Mouse (Mus musculus): ENCODE results near the gene Irs1.

Irs1 gene

DNA sequence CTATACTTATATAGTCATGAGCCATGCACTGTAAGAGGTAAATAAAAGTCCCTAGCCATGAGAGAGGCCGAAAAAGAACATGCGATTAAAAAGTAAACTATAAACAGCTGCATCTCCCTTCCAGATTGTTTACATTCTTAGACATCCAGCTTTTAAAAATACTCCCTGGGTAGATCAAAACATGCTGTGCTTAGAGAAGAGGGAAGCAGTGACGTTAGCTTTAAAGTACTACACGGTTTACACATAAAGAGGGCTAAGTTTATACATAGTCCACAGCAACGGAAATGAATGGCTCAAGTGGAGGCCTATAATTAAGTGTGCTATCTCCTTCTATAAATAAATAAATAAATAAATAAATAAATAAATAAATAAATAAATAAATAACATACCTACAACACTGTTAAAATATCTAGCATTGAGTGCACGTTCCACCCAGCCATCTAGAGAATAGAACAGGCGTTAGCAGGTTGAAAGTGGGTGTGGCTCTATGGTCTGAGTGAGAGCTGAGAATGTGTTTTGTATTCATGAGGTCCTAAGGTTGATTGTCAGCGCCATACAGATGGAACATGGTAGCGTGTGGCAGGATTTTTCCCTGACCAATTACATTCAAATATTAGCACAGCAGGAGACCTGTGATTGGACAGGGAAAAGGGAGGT, 37.3 kb downstream of the Irs1 start:
- CTCF ChIA-PET: interaction anchor here (0.5 kb wide), 1 partner anchor 20 kb away, joined by 4 read pairs; no protein-coding TSS in a partner anchor

DNA sequence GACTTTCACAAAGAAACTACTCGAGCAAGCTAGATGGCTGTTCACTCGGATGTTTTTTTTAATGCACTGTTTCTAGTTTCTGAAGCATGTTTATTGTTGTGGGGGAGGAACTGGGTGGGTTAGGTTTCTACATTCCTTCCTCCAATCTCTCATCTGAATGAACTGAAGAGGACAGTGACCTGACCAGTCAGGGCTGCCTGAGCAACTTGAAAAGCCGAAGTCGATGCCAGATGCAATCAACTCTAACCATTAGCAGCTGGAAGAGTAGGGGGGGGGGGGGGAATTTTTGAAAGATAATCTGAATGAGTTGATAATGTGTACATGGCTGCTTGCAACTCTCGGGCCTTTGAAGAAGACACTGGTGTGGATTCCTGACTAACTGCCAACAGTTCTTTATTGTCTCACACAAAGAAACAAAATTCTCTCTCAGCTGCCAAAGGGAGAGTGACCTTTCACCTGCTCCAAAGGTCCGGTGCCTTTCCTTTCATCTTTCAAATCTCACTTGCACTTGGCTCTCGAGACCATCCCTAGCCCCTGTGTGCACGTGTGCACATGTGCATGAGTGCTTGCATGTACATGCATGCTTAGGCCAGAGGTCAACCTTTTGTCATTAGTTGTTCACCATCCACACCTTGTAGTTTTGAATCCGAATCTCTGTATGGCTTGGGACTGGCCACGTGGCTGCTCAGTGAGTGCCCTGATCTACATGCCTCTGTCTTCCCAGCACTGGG, 43.8 kb downstream of the Irs1 start:
- CTCF ChIA-PET: interaction anchor here (0.7 kb wide), 1 partner anchor 19 kb away, joined by 5 read pairs; no protein-coding TSS in a partner anchor

DNA sequence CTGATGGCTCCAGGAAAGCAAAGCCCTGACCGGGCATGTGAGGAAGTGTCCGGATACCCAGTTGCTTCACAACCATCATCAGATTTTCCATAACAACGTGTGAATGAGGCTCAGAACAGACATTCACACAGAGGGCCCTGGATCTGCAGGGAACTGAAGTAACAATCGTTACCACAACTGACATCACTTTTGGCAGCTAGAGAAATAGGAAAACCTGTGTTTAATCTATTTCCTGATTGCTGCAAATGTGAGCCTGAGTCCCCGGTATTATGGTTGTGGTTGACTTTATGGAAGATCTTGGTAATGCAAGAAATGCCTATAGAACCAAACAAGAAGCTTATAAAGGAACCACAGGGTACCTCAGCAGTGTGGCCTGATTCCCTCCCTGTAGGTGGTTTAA, 46.2 kb downstream of the Irs1 start:
- CTCF ChIA-PET: no interaction called here

DNA sequence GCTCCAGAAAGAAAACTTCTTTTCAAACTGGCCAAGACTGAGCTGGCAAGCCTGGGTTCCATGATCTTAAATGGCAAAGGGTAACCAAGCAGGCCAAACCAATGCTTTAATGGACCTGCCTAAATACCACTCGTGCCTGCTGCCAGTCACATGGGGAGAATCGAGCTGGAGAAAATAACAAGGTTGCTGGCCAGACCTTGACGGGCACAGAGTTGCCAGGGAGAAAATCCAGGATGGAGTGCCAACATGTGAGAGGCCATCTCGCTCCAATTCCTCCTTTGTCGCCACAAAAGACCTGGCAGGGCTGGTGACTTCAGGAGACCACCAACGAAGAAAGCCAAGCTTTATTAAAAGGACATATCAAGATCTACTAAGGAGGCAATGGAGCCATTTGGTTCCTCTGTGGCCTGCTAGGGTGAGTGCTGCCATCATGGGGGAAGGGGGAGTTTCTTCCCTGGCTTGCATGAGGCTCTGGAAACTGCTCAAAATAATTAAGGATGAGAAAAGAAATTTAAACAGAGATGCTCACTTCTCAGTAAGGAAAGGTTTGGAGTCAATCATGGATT, 47.9 kb downstream of the Irs1 start:
- CTCF ChIA-PET: no interaction called here

DNA sequence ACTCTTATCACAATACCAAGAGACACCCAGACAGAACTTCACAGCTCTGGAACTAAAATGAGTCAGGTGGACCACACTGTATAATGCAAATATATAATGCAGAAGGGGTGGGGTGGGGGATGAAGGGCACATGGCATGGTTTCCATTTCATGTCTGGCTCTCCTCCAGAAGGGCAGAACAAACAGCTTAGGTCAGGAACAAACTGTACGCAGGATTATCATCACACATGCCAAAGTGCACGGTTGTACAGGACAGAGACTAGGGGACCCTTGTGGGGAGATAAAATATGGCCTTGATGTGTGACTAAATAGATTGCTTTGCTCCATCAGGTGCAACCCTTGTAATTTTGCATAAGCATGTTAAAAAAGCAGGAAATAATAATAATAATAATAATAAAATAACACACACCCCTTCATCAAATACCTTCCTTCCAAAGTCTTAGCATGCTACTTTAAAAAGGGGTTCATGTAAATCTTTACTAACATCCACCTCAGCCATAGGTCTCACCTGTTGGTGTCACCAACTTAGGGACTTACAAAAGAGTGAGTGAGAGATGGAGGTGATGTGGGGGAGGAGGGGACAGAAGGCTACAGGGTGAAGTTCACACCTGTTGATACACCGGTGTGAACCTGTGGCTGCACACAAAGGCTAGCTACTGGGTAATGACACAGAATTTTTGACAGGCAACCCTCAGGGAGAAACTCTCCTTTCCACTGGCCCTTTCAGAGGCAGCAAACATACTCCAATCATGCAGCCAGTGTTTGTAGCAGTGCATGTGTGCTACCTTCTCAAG, 51.6 kb downstream of the Irs1 start:
- CTCF ChIA-PET: no interaction called here

DNA sequence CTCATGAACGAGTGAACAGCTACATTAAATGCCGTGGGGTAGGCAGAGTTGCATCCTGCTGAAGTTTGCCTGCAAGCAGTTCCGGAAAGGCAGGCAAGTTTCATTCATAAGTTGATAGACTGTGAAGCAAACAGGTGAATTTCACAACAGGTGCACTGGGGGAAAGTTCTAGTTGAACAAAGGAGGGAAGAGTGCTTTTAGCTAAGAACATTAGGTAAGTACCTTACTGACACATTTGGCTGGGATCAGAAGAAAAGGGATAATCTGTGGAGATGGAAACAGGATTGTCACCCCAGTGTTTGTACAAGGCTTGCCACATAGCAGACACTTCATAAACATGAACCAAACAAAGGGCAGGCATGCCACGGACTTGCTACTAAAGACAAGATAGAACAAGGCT, 53.0 kb downstream of the Irs1 start:
- CTCF ChIA-PET: no interaction called here

DNA sequence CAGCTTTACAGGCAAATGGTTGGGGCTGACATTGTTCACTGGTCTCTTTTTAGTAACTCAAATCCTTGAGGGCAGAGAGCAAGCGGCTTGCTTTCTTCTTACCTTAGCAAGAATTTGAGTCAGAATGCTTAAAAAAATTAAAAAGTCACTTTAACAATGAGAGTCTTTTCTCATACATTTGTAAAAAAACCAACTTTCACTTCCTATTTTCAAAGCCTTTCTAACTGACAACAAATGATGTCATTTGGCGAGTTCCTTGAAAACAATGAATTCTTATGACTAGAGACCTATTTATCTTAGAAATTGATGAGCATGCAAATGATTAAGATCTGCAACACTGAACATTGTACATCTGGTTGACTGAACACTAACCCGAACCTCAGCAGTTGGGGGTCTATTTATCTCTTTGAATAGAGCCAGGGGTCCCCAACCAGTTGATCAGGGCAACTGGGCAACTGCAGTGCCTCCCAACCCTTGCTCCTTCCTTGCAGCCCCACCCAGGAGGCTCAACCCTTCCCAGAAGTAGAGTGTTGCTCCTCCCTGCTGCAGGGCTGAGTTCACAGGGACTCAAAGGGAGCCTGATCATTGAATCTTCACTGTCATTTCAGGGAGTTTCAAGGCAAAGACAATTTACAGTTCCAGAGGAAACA, 55.6 kb downstream of the Irs1 start:
- CTCF ChIA-PET: no interaction called here

DNA sequence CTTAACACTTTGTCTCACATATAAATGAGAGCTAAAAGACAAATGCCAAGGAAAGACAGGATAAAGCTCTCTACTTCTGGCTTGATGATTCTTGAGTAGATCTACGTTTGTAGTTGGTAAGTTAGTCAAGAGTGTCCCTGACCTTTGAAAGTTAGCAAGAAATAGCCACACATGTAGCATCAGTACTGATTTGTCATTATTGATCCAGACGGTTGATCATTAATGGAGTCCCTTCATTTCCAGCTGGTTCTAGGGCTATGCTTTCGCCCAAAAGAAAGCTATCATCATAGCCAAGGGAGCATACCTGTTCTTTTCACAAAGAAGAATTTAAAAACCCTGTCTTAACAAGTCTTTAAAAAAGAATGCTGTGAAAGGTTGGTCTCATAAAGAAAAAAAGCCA, 56.6 kb downstream of the Irs1 start:
- CTCF ChIA-PET: no interaction called here

DNA sequence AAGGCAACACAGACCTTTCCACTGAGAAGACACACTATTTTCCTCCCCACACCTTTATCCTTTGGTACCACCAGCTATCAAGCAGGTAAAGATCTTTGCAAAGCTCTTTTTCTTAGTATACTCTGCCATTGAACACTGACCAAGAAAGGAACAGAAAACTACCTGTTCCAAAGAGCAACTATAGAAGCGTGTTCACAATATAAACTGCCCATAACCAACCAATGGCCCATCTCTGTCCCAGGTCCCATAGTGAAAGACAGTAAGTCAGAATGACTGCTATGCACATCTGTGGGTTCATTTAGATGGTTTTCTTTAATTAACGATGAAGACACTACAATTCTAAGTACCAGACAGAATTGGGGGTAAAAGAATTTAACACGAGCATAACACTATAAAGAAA, 58.4 kb downstream of the Irs1 start, which contains the start of gene Gm9747:
TSS of gene Gm9747 (plus strand) at position 301 of the 400 bp plus-strand sequence.
- CTCF ChIA-PET: no interaction called here

DNA sequence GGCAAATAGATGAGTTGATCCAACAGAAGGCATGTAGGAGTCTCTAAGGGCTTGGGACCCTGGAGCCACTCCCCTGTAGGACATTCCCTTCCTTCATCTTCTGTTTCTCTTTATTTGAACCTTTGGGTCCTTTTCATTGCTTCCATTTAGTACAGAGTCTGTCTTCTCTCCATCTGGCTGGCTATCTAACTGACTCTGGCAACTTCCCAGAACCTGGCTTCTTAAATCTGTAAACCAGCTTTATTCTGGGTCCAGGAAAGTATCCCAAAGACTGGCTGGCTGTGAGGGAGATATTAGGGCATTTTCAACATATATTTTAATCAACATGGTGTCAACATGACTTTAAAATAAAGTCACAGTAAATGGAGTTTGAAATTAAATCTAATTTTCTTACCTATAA, 62.4 kb downstream of the Irs1 start:
- CTCF ChIA-PET: interaction anchor here (0.6 kb wide), 1 partner anchor 18 kb away, joined by 5 read pairs; no protein-coding TSS in a partner anchor

DNA sequence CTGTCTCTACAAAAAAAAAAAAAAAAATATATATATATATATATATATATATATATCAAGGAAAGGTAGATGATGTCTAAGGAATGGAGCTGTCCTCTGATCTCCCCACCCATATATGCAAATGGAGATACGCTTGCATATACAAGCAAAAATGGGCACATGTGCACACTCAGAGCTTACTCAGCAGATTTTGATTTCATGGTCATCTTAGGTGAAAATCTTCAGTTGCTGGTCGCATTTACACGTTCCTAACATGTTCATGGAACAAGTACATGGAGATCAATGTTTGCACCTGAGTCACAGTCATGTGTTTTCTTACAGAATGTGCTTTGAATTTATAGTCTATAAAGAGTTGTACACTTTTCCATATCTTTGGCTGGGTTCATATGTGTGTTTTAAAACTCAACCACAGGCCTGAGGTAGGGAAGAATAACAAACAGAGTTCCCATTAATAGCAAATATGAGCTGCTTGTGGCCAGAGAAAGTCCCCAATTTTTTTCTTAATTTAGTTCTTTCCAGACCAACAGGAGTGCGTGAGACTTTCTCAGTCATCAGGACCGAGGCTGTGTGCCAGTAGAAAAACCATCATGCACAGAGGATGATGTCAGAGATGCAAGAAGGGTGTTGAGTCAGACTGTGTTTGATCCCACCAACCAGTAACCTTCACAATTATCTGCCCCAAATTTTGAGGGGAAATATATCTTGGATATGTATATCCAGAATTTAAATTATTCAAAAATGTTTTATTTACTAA, 68.0 kb downstream of the Irs1 start:
- CTCF ChIA-PET: no interaction called here

DNA sequence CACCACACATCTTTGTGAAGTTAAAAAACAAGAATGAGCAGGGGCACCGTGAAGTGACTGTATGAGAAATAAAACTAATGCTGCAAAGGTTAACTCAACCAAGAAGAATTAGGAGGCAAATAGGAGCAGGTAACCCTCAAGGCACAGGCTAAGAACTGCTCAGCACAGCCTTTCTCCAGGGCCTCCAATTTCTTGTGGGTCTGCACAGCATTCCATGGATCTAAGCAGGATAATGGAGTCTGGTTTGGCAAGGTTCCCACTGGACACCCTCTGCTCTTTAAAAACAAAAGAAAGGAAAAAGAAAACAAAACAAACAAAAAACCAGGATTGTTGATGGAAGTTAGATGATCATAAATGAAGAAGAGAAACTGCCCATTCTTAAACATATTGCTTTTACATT, 69.8 kb downstream of the Irs1 start:
- CTCF ChIA-PET: no interaction called here

DNA sequence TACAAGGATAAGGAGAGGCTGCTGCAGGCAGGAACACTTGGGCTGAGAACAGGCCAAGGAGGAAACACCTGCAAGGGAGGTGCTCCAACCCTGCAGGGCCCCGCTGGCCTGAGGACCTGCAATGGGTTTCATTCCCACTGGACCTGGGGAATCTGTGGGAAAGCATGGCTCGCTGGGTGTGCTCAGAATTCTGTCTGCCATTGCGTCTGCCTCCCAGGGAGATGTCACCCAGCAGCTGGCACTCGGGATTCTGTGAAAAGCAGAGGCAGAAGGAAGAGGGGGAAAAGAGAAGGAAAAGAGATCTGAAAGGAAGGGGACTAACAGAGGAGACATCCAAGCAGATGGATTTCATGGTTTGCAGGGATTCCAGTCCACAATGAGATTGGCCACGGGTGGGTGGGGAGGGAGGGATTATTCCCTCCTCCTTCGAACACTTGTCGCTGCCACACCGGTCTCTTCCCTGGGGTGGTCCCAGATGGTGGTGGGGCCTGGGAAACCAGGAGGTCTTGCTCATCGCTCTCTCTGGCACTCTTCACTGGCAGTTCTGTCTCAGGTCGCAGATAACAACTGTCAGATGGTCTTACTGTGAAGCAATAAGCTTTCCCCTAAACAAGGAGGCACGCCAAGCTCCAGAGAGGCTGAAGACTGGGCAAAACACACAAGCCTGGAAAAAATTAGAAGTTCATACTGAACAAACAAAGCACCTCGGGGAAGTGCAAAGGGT, 70.4 kb downstream of the Irs1 start:
- CTCF ChIA-PET: no interaction called here

DNA sequence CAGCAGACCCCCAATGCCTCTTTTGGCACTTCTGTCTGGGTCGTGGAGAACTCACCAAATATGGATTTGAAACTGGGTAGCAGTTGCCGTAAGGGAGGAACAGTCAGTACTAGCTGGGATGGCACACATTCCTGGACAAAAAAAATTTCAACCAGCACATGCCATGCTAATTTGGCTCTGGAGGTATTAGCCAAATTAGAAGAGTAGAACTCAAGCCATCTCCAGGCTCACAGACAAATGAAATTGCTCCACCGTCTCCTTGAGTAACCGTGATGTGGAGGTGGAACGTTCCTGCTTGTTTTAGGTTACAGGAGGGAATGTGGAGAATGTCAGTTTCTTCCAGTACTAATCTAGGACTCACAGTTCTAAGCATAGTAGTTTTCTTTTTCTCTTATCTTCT, 83.7 kb downstream of the Irs1 start:
- CTCF ChIA-PET: no interaction called here

DNA sequence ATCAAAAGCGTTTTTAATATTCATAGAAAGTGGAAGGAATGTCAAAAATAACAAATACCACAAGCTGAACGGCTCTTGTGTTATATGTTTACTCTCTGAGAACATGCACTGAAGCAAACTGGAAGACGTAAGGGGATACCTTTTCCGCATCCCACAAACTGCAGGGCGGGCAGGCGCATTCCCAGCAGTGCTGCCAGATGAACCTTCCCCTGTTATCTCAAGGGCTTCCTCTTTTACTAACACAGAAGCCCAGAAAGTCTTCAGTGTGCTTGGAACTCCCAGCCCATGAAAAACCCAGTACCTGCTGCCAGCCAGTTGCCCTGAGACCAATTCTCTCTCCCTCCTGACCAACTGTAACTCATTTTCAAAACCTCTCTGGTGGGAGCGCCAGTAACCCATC, 90.6 kb downstream of the Irs1 start:
- CTCF ChIA-PET: no interaction called here

DNA sequence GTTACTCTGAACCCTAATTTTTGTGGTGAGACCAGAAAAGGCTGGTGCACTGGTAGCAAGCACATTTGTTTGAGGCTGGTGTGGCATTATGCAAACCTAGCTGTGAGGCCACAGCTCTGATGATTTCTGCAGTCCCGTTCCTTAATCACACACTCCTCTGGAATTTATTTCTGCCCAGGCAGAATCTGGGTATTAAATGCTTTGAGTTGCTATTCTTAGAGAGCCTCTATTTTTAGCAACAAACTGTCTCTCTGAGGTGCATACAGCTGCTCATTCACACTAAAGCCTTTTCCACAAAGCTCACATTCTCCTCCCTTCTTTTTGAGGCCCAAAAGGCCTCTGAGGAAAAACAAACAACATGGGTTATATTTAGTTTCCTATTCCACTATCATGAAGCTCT, 91.3 kb downstream of the Irs1 start:
- CTCF ChIA-PET: no interaction called here

DNA sequence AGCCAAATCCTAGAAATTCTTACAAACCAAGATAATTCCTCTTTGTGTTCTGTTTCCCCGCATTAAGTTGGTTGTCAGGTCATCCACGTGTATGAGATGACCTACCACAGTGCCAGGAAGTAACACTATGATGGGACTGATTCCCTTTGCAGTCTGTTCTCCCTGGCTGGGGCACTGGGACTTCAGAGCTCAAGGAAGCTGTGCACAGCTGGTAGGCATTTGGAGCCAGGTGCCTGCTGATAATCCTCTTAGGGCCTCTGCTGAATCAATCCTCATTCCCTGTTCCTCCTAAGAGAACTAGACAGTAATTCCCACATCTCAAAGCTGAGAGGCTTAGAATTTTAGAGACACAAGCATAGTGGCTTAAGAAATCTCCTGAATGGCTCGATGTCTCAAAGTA, 99.6 kb downstream of the Irs1 start:
- CTCF ChIA-PET: no interaction called here

DNA sequence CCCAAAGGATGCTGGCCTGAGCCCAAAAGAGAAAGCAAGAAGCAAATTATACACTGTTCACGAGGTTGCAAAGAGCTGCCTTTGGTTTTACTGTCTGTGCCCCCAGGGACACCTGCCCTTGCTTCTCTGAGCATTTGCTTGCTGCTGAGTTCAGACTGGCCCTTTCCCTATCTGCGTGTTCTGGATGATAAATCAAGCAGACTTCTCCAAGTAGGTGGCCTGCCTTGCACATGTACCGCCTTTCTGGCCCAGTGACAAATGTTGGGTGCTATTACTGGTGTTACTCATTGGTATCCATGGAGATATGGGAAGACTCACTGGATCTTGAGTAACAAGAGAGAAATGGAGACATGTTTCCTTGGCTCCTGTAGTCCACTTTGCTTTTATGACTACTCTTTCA, 101.7 kb downstream of the Irs1 start:
- CTCF ChIA-PET: no interaction called here

DNA sequence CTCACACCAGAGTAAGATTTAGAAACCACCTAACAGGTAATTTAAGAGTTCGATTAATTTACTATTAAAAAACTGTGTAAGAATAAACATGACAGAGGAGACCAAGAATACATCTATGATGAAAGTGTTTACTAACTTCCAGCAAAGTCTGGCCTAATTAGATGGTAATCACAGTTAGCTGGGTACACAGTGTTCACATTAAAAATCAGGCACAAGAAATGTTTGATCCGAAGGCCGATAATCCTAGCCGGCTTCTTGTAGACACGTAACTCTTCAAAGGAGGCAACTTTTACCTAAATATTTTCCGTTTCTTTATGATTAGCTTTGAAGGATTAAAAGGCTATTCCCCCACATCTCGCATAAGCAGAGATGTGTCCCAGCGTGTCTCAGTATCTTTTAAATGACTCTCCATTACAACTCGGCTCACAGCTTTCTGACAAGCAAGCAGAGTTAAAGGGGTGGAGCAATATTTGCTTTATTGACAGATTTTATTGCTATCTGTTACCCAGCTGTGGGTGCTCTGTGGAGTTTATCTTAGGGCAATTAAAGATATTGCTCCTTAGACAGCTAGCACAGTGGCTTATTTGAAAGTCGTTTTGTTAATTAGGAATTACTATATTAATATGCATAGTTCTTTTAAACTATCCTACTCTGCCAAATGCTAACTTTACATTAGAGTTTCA, 102.5 kb downstream of the Irs1 start:
- CTCF ChIA-PET: no interaction called here

DNA sequence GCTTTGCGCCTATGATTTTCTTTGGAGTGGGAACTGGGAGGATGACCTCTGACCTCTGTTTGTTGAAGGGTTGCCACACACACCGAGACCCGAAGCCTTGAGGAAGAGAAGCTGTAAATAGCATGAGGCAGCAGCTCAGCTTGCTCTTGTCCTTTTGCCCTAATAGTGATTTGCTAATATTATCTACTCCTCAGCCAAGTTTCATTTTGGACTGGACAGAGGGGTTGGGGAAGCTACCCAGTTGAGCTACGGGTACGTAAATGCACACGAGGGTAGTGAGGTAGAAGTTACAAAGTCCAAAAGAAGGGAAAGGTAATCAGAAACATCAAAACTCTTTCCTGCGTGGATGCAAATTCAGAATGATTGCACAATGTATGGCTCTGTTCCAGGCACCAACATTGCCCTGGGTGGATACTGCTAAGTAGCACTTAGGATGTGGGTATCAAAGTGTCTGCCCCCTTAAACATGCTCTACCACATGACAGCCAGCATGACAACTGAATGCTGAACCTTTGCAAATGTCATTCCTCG, 107.2 kb downstream of the Irs1 start:
- CTCF ChIA-PET: no interaction called here

Measured in spleen, embryonic (tissue).